Mouse (Mus musculus): Measurements from ENCODE around the gene Prim1.

Prim1 gene

DNA sequence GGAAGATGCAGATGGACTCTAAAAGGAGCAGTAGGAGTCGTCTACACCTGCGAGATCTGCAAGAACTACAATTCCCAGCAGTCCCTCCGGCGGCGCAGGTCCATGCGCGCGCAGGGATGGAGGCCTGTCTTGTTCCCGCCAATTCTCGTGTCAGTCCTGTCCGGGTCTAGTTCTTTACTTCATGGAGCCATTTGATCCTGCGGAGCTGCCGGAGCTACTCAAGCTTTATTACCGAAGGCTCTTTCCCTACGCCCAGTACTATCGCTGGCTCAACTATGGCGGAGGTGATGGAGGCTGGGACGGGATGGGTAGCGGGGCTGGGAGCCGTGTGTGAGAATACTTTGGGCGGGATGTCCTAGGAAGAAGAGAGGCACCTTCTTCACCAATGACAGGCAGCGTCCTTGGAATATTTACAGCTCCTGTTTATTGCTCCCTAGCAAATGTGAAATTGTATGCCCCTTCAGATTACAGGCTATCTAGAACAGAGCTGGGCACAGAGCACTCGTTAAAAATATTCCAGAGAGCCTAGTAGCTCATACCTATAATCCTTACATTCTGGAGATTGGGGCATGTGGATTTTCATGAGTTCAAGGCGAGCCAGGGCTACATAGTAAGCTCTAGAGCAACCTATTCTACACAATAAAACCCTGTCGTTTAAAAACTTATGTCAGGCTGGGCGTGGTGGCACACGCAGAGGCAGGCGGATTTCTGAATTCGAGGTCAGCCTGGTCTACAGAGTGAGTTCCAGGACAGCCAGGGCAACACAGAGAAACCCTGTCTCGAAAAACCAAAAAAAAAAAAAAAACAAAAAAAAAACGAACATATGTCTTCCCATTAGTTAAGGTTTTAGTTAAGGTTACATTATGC is at the start of gene Prim1:
Gene Prim1 (plus strand): TSS at position 101 of the 867 bp plus-strand sequence.
- ATAC-seq (ENCODE audit: low TSS enrichment): peak; percentile 97

- ATAC-seq (ENCODE audit: low TSS enrichment): no peak
Observed at GRCm38 (mm10) chr10:127966506-127966905, 48.5 kb upstream of the Prim1 start.

DNA sequence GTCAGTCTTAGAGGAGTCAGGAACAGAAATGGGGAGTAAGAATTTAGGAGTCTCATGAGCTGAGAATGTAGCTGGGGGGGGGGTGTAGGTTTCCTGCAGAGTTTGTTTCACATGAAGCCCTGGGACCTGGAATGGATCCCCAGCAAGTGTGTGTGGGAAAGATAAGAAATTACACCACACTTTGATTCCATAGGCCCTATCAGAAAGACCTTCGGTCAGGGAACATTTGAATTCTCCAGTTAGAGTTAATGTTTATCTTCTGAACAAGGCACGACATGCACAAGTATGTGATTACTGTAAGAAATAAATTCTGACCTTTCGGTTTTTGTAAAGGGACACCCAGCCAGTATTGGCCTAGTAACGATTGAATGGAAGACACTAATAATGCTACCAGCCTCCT is 45.1 kb upstream of the Prim1 start:
- no peak for ATAC-seq (ENCODE audit: low TSS enrichment)

GRCm38 (mm10) chr10:127970359-127970831 is 44.6 kb upstream of the Prim1 start:
- no peak for ATAC-seq (ENCODE audit: low TSS enrichment)

DNA sequence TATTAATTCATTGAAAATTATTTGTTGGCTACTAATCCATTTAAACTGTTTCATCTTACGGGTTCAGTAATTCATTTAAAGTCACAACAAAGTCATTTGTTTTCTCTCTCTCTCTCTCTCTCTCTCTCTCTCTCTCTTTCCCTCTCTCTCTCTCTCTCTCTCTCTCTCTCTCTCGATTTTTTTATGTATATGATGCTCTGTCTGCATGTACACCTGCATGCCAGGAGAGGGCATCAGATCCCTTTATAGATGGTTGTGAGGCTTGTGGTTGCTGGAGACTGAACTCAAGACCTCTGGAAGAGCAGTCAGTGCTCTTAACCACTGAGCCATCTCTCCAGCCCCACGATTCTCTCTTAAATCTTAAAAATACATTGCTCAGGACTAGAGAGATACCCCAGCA is 43.8 kb upstream of the Prim1 start:
- no peak for ATAC-seq (ENCODE audit: low TSS enrichment)

DNA sequence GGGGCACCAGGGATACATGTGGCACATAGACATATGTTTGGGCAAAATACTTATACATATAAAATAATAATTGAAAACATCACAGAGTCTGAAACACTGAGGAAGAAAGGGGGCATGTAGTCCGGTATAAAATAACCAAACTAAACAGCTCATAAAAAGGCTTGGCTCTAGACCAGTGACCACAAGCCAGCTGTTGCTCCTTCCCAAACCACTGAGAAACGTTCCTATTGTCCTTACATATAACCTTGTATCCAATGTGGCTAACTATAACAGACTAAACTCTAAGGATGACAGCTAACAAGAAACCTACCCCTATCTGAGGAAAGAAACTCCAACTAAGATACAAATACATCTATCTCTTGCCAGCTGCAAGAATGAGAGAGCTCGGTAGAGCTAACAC is 40.9 kb upstream of the Prim1 start:
- ATAC-seq (ENCODE audit: low TSS enrichment): no peak

DNA sequence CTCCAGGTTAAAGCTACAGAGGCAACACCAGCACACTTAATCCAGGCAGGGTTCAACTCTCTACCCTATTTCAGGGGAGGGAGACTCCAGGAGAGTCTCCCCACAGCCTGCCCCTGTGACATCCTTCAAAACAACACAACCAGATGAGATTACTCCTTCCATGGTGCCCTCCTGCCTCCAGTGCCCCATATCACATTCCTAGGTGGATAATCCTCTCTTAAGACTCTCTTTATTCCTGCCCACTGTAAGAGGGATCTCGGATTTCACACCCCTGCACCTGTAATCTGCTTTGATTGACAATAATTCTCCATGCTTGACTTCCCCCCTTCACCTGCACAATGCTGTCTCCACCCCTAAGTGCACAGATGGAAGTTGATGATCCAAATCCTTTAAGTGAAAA is 39.5 kb upstream of the Prim1 start:
- no peak for ATAC-seq (ENCODE audit: low TSS enrichment)

GRCm38 (mm10) chr10:127984650-127985049 is 30.3 kb upstream of the Prim1 start:
- peak; percentile 69 for ATAC-seq (ENCODE audit: low TSS enrichment)

- ATAC-seq (ENCODE audit: low TSS enrichment): no peak
Observed at GRCm38 (mm10) chr10:127985601-127986000, 29.4 kb upstream of the Prim1 start.

DNA sequence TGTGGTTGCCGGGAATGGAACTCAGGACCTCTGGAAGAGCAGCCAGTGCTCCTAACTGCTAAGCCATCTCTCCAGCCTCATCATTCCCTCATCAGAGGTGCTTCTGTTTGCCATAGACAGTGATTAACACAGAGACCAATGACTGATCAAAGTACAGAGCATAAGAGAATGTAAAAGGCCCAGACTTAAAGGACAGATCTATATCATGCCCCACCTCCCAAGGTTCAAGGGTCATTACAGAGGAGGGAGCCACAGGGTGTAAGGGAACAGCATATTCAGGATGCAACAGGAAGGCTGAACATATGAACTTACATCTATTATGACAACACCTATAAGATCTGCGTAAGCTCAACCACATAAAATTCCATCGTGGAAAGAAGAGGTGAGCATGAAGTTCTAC is 18.3 kb upstream of the Prim1 start:
- ATAC-seq (ENCODE audit: low TSS enrichment): no peak

GRCm38 (mm10) chr10:127998260-127998659 is 16.7 kb upstream of the Prim1 start:
- ATAC-seq (ENCODE audit: low TSS enrichment): no peak

DNA sequence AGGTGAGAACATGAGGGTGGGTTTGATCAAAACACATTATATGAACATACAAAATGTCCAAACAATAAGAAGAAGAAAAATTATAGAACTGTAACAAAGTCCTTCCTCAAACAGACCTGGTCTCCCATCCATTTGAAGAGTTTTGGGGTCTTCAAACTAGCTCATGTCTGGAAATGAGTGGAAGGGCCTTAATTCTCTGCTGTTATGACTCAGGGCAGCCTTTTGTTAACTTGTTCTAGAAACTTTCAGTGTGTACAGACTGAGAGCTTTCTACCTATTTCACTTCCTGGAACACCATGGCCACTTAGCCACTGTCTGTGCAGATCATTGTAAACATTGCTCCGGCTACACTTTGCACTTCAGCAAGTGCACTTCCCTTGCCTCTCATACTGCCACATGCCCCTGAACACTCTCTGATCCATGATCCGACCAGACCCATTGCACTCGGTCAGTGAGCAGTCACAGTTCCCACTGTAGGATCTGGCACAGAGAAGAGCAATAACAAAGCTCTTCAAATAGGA is 11.6 kb upstream of the Prim1 start:
- ATAC-seq (ENCODE audit: low TSS enrichment): no peak

- ATAC-seq (ENCODE audit: low TSS enrichment): no peak
Observed at GRCm38 (mm10) chr10:128004918-128005317, 10.1 kb upstream of the Prim1 start.

DNA sequence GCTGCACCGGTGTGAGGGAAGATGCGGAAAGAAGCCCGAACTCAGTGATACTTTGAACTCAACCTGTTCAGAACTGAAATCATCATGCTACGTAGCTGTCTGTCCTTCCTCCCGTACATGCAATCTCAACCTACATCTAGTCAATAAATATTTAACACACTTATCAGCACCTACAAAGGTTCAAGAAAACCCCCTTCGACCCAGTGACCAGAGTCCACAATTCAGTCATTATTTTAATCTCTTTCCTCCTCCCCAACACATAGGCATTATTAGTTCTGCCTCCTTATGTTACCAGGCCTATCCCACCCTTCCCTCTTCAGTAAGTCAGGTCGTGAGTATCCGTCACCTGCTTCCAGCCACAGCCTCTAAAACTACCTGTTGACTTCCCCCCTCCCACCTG is 9.5 kb upstream of the Prim1 start:
- ATAC-seq (ENCODE audit: low TSS enrichment): no peak

DNA sequence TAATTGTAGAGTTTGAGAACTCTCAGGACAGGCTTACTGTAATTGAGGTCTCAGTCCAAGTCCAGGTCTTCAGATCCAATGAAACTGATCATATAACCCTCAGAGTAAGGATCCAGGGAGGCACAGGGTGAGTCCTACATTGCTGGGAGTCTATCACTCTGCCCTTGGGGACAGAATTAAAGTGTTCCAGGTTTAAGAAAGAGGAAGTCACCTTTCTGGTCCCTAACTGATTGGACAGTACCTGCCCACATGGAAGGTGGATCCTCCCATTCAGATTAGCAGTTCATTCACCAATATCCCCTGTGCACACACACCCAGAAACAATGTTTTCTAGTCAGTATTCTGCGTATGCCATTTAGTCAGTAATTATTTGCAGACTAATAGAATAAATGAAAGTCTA is 7.5 kb upstream of the Prim1 start, which contains the start of gene Hsd17b6:
Gene Hsd17b6 (minus strand): TSS at position 166 of the 400 bp plus-strand sequence.
- no peak for ATAC-seq (ENCODE audit: low TSS enrichment)

DNA sequence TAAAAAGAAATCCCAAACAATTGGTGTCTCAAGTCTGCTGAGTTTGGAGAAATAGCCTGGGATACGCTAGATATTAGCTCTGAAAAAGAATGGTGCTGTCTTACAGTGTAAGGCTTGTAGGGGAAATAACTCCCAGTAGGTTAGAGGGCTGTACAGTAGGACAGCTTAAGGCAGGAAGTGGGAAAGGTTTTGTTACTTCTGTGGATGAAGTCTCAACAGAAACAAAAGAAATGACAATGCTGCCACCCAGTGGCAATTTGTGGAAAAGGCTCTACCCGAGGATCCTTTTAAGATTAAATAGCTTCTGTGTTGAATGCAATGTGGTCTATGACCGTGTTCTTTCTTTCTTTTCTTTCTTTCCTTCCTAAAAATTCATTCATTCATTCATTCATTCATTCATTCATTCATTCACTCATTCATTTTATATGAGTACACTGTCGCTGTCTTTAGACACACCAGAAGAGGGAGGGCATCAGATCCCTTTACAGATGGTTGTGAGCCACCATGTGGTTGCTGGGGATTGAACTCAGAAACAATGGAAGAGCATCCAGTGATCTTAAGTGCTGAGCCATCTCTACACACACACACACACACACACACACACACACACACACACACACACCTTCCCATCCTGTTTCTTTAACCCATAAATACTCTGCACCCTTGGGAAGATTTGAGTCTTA is 6.6 kb upstream of the Prim1 start:
- ATAC-seq (ENCODE audit: low TSS enrichment): peak; percentile 77

DNA sequence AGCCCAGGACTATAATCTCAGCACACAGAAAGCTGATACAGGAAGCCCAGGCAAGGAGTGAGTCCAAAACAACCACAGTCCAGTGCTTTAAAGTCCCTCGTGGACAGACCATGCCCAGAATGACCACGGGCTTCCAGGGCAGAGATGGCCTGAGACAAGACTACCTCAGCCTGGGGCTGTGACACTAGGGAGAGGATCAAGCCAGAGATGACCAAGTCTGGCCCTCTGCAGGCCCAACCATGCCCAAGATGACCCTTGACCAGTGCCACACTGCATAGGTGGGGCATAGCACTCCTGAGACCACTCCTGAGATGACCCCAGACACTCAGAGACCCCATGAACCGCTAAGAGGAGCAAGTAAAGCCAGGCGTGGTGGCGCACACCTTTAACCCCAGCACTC is 5.2 kb upstream of the Prim1 start:
- no peak for ATAC-seq (ENCODE audit: low TSS enrichment)

DNA sequence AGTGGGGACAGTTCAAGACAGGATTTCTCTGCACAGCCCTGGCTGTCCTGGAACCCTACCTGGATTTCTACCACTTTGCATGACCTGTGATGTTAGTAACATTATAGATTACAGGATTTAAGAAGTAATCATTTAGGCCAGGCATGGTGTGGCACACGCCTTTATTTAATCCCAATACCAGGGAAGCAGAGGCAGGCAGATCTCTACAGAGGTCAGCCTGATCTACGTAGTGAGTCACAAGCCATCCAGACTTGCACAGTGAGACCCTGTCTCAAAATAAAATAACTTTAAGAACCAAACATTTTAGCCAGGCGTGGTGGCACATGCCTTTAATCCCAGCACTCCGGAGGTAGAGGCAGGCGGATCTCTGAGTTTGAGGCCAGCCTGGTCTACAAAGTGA is 7.2 kb downstream of the Prim1 start:
- no peak for ATAC-seq (ENCODE audit: low TSS enrichment)

DNA sequence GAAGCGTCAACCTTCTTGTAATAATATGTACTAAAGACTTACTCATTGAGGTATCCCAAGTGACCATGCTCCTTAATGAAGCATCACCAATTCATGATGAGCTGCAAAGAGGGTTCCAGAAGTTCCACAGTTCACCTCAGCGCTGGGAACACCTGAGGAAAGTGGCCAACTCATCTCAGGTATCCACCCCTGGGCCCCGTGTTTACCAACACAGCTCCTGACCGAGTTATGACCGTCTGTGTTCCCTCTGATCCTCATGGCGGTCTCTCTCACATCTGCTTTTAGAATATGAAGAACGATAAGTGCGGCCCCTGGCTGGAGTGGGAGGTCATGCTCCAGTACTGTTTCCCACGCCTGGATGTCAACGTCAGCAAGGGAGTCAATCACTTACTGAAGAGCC is 8.5 kb downstream of the Prim1 start:
- no peak for ATAC-seq (ENCODE audit: low TSS enrichment)

DNA sequence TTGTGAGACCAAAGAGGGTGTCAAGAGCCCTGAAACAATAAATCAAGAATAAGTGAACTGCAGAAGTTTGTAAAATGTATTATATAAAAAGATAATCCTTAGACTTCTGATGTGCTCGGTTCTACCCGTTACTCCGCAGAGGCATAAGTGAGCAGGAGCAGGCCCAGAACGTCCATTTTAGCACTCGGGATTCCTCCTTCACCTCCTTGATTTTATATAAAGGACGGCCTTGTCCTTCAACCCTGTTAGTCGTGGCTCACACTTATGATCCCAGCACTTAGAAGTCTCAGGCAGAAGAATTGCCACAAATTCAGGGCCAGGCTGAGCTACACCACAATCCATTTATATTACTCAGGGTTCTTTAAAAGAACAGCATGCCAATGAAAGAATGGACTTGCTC is 15.0 kb downstream of the Prim1 start:
- no peak for ATAC-seq (ENCODE audit: low TSS enrichment)

GRCm38 (mm10) chr10:128030860-128031259 is 15.9 kb downstream of the Prim1 start:
- ATAC-seq (ENCODE audit: low TSS enrichment): no peak

DNA sequence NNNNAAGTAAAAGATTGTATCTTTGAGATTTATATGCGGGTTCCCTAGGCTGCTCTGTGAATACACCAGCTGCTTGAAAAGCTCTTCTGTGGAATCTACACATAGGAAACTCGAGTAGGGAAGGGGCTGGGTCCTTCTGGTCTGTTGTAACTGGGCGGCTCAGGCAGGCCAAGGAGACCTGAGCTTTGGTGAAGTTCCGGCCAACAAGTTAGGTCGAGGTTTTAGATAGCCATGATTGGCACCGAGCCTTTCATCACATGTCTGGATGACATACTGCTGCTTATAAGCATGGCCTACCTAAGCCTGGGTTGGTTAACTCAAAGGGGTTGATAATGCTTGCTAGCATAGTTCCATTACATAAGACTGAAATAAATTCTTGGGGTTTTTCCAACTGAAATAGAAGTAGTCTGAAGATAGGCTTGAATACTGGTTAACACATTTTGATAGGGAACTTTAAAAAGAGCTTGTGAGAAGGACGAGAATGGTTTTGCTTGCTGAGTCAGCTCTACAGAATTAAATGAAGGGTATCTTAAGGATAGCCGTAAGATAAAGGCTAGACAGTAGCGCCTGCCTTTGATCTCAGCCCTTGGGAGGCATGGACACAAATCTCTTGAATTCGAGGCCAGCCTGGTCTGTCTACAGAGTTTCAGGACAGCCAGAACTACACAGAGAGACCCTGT is 21.9 kb downstream of the Prim1 start:
- ATAC-seq (ENCODE audit: low TSS enrichment): peak; percentile 10; the same call in 1 of the 2 replicates
